Mouse (Mus musculus): ENCODE results near the gene Slco3a1.

DNA sequence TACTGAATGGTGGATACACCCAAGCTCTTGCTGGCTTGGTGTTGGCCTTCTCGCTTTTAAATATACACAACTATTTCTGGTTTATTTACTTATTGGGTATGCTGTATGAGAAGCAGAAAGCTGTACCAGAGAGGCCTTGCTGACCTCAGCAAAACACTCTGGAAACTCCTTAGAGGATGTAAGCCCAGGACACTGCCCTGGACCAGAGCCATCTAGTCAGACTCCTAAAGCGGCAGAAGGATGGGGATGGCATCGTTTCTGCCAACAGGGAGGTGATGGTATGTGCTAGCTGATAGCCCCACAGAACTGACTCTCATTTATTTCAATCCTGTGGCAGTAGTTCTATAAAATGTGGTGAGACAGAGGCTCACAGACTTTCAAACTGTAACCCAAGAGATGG lies 125.3 kb downstream of the Slco3a1 start:
- TF ChIP-seq CTCF (IDR thresholded peaks at IDR 0.05; ENCODE audit: control insufficient read depth, insufficient read depth, low read length) (no peak), POLR2A (IDR thresholded peaks at IDR 0.05; ENCODE audit: borderline replicate concordance, control insufficient read depth, low read depth, low read length) (no peak)

Measured in bone marrow, adult 2 months (tissue).